Mouse (Mus musculus) myocyte (in vitro differentiated cells): ENCODE results near the gene Rps28. TPM values are rescaled to one million over a fixed set of nuclear protein-coding genes. Genes with fewer than 3 reads are reported as not detected.

ENCODE experiments used
- H3K27me3 ChIP-seq: one replicate; pipeline ENCODE4 v1.6.1; 2011; ENCODE audit not compliant: control insufficient read depth, insufficient read depth, insufficient read length
- H3K36me3 ChIP-seq: one replicate; pipeline ENCODE4 v1.6.1; 2011; ENCODE audit not compliant: control insufficient read depth, insufficient read depth
- H3K4me2 ChIP-seq: one replicate; pipeline ENCODE4 v1.6.1; 2011; ENCODE audit warnings: low read depth, control low read depth
- H3K4me3 ChIP-seq: one replicate; pipeline ENCODE4 v1.5.1; 2011; ENCODE audit warnings: mild to moderate bottlenecking, control low read depth, moderate library complexity
- H3K79me2 ChIP-seq: one replicate; pipeline ENCODE4 v1.6.1; 2011; ENCODE audit not compliant: control insufficient read depth, insufficient read depth
- H3ac ChIP-seq: one replicate; pipeline ENCODE4 v1.6.1; 2011; ENCODE audit not compliant: control insufficient read depth, insufficient read length
- CEBPB ChIP-seq: IDR thresholded peaks from 2 replicates; pipeline ENCODE4 v1.6.1; 2011; ENCODE audit warnings: mild to moderate bottlenecking, moderate library complexity; ENCODE audit not compliant: poor library complexity, insufficient read depth, severe bottlenecking
- E2F4 ChIP-seq: IDR thresholded peaks from one replicate; pipeline ENCODE4 v1.6.1; 2011; ENCODE audit warnings: mild to moderate bottlenecking, control low read depth, moderate library complexity; ENCODE audit not compliant: insufficient read depth
- MAX ChIP-seq: IDR thresholded peaks from one replicate; pipeline ENCODE4 v1.6.1; 2011; ENCODE audit warnings: low read depth, mild to moderate bottlenecking, control low read depth
- MYOD1 ChIP-seq, 3 experiments: IDR thresholded peaks; one replicate each; pipeline ENCODE4 v1.6.1; 2011; ENCODE audit warnings: control low read depth in 2 of 3, low read depth in 2 of 3, mild to moderate bottlenecking in 2 of 3, moderate library complexity in 1 of 3; ENCODE audit not compliant: insufficient read length in 2 of 3, control insufficient read depth in 1 of 3
- MYOG ChIP-seq, 3 experiments: IDR thresholded peaks; one replicate each; pipeline ENCODE4 v1.6.1; 2011; ENCODE audit warnings: control low read depth in 2 of 3, low read depth in 2 of 3, mild to moderate bottlenecking in 2 of 3; ENCODE audit not compliant: insufficient read length in 2 of 3, control insufficient read depth in 1 of 3, insufficient read depth in 1 of 3
- POLR2A ChIP-seq: IDR thresholded peaks from one replicate; pipeline ENCODE4 v1.6.1; 2011; ENCODE audit warnings: low read depth, mild to moderate bottlenecking, control low read depth, moderate library complexity; ENCODE audit not compliant: insufficient read length
- POLR2AphosphoS2 ChIP-seq: IDR thresholded peaks from one replicate; pipeline ENCODE4 v1.6.1; 2011; ENCODE audit warnings: low read depth, control low read depth; ENCODE audit not compliant: insufficient read length
- REST ChIP-seq: IDR thresholded peaks from one replicate; pipeline ENCODE4 v1.6.1; 2011; ENCODE audit warnings: mild to moderate bottlenecking, control low read depth, moderate library complexity; ENCODE audit not compliant: insufficient read depth, insufficient read length
- SRF ChIP-seq: IDR thresholded peaks from one replicate; pipeline ENCODE4 v1.6.1; 2011; ENCODE audit warnings: low read depth; ENCODE audit not compliant: control insufficient read depth, insufficient read length
- TCF12 ChIP-seq: IDR thresholded peaks from one replicate; pipeline ENCODE4 v1.6.1; 2011; ENCODE audit warnings: mild to moderate bottlenecking, control low read depth; ENCODE audit not compliant: poor library complexity, insufficient read depth, severe bottlenecking
- TCF3 ChIP-seq: IDR thresholded peaks from one replicate; pipeline ENCODE4 v1.6.1; 2011; ENCODE audit warnings: low read depth, control low read depth; ENCODE audit not compliant: insufficient read length
- USF1 ChIP-seq: IDR thresholded peaks from one replicate; pipeline ENCODE4 v1.6.1; 2011; ENCODE audit warnings: low read depth, mild to moderate bottlenecking, control low read depth, moderate library complexity
- polyA plus RNA-seq: library from polyadenylated mRNA; unstranded; fragments of >200 nt; fragmentation: generic; extraction: Trizol; gene quantifications from one replicate; pipeline ENCODE4 v1.2.1, GENCODE M21; 2012; ENCODE audit warnings: missing spikeins

Gene Rps28
- polyA plus RNA-seq, 1 experiment: 6,768 TPM

DNA sequence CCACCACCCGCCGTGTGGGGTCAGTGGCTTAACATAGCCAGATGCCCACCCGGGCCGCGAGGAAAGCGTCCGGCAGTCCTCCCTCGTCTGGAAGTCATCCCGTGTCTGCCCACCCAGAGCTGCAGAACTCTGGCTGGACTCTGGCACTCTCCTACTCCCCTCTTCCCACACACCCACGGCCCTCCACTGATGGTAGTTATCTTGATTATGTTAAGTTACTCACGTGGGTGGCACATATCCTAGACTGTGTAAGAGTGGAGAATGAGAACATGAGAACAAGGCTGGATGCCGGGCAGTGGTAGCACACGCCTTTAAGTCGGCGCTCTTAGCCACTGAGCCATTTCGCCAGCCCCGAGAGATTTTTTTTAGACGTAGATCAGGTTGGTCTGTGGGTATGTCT, 38.0 kb downstream of the Rps28 start:
- no peak for TF ChIP-seq TCF12
- no peak for TF ChIP-seq CEBPB
- TF ChIP-seq E2F4: no peak
- TF ChIP-seq SRF: no peak
- TF ChIP-seq REST: no peak
- no peak for TF ChIP-seq MYOG (IDR thresholded peaks at IDR 0.05; ENCODE audit: control insufficient read depth in 1 of 3, insufficient read depth in 1 of 3, insufficient read length in 2 of 3, low read depth in 2 of 3)
- TF ChIP-seq POLR2AphosphoS2: no peak
- TF ChIP-seq POLR2A: no peak
- TF ChIP-seq TCF3: no peak
- TF ChIP-seq MYOD1 (IDR thresholded peaks at IDR 0.05; ENCODE audit: control insufficient read depth in 1 of 3, insufficient read length in 2 of 3, low read depth in 2 of 3): no peak
- TF ChIP-seq MAX: no peak
- TF ChIP-seq USF1: no peak
- Histone ChIP-seq H3K36me3 (no peaks in the 10 kb centered on the region), H3K4me3 (no peak overlapping the region), H3ac (no peak overlapping the region), H3K79me2 (no peaks in the 10 kb centered on the region), H3K27me3 (no peaks in the 10 kb centered on the region), H3K4me2 (no peak overlapping the region)

DNA sequence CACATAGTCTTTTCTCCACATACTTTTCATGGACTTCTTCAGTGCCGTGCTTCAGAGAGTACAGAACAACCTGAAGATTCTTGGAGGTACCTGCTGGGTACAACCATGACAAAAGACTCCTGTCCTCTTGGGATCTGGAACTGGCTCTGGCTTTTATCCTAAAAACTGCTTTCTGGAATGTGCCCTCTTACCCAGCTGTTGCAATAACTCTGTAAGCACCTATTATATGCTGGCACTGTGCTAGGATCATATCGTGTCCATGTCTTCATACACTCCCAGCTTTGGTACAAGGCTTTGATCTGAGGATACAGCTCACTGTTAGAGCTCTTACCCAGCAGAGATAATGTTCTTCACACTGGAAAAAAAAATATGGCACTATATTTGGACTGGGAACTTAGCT, 39.4 kb downstream of the Rps28 start:
- Histone ChIP-seq H3K36me3 (no peaks in the 10 kb centered on the region), H3K4me2 (no peak overlapping the region), H3ac (no peak overlapping the region), H3K27me3 (no peaks in the 10 kb centered on the region), H3K4me3 (no peak overlapping the region), H3K79me2 (no peaks in the 10 kb centered on the region)
- TF ChIP-seq MYOD1 (IDR thresholded peaks at IDR 0.05; ENCODE audit: control insufficient read depth in 1 of 3, insufficient read length in 2 of 3, low read depth in 2 of 3) (peak in 1 of 3 experiments; percentile 17), MYOG (IDR thresholded peaks at IDR 0.05; ENCODE audit: control insufficient read depth in 1 of 3, insufficient read depth in 1 of 3, insufficient read length in 2 of 3, low read depth in 2 of 3) (no peak), CEBPB (peak; percentile 78), E2F4 (no peak)

GRCm38 (mm10) chr17:33783408-33783807, 41.0 kb downstream of the Rps28 start:
- H3K4me2 ChIP-seq: peak overlapping the region; percentile 88
- no peaks in the 10 kb centered on the region for H3K27me3 ChIP-seq
- no peaks in the 10 kb centered on the region for H3K36me3 ChIP-seq
- H3K79me2 ChIP-seq: no peaks in the 10 kb centered on the region
- no peak overlapping the region for H3K4me3 ChIP-seq
- TF ChIP-seq MYOG (IDR thresholded peaks at IDR 0.05; ENCODE audit: control insufficient read depth in 1 of 3, insufficient read depth in 1 of 3, insufficient read length in 2 of 3, low read depth in 2 of 3) (peak; percentile 48 to 90 (median 69)), USF1 (no peak), MAX (peak; percentile 79), TCF3 (peak; percentile 50), TCF12 (peak; percentile 67), CEBPB (no peak), E2F4 (no peak), MYOD1 (IDR thresholded peaks at IDR 0.05; ENCODE audit: control insufficient read depth in 1 of 3, insufficient read length in 2 of 3, low read depth in 2 of 3) (peak; percentile 45 to 85 (median 70)), SRF (peak; percentile 51), REST (no peak)
- no peak overlapping the region for H3ac ChIP-seq

GRCm38 (mm10) chr17:33782067-33782466, 42.3 kb downstream of the Rps28 start:
- TF ChIP-seq MAX (no peak), SRF (no peak), TCF12 (no peak), TCF3 (no peak), E2F4 (no peak)
- Histone ChIP-seq H3K79me2 (no peaks in the 10 kb centered on the region), H3K4me3 (peak overlapping the region; percentile 25)

DNA sequence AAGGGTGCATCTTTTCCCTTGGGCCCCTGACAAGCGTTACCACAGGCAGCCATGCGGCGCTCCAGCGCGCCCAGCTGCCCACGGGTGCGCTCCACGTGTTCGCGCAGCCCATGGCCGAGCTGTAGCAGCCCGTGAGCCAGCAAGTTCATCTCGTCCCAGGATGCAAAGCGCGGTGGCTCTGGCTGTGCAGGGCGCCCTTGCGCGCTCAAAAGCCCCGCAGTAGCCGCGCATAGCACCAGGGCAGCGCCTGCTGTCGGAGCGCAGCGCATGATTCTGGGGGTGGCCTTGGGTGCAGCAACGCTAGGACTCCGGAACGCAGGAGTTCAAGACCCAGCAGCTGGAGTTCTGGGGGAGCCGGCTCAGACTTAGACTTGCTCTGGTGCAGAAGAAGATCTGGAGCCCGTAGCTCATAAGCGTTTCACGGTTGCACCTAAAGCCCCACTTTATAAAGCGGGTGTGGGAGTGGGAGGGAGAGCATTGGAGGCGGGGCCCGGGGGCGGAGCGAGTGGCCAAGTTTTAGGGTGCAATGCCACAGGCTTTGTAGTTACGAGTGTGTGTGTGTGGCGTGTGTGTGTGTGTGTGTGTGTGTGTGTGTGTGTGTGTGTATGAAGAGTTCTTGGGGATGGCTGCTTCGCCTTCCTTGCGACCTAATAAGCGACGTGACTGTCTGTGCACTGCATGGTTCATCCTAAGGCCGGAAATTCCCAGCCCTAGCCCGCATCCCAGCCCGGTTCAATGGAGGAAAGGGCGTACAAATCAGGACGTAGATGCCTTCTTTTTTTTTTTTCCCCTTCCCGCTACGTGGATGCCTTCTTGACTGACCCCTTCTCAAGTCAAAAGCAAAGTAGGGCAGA, 43.0 kb downstream of the Rps28 start, which contains the start of gene Angptl4:
TSS of gene Angptl4 (minus strand) at position 707 of the 854 bp plus-strand sequence.
- peaks cover 12% of the 10 kb centered on the region for H3K36me3 ChIP-seq
- peak within 1 kb of the TSS; percentile 8 for H3ac ChIP-seq
- peak; percentile 68 for TF ChIP-seq POLR2A
- TF ChIP-seq POLR2AphosphoS2: no peak
- TF ChIP-seq TCF3: peak; percentile 24
- TF ChIP-seq MAX: peak; percentile 36
- TF ChIP-seq SRF: no peak
- TF ChIP-seq TCF12: no peak
- peak; percentile 41 for TF ChIP-seq USF1
- TF ChIP-seq MYOD1 (IDR thresholded peaks at IDR 0.05; ENCODE audit: control insufficient read depth in 1 of 3, insufficient read length in 2 of 3, low read depth in 2 of 3): peak in 2 of 3 experiments; percentile 32 to 63
- TF ChIP-seq E2F4: no peak
- peak; percentile 1 to 71 (median 44) for TF ChIP-seq MYOG (IDR thresholded peaks at IDR 0.05; ENCODE audit: control insufficient read depth in 1 of 3, insufficient read depth in 1 of 3, insufficient read length in 2 of 3, low read depth in 2 of 3)
- peak within 1 kb of the TSS; percentile 88 for H3K4me2 ChIP-seq
- no peaks in the 10 kb centered on the region for H3K27me3 ChIP-seq
- H3K4me3 ChIP-seq: peak within 1 kb of the TSS; percentile 25
- H3K79me2 ChIP-seq: no peaks in the 10 kb centered on the region

More at GRCm38 (mm10) chr17:33782067-33782466, 42.3 kb downstream of the Rps28 start:
- Histone ChIP-seq H3K36me3 (peaks cover 6% of the 10 kb centered on the region), H3K4me2 (peak overlapping the region; percentile 88), H3K27me3 (no peaks in the 10 kb centered on the region), H3ac (no peak overlapping the region)
